Mouse (Mus musculus) 3T3-L1 (cell line): ENCODE measurements around the gene Ccdc8.

Source experiments
- DNase-seq: peaks from one replicate; pipeline ENCODE4 v3.0.0-alpha.2; 2015; ENCODE audit warnings: low read depth, low spot score

The Ccdc8 gene

GRCm38 (mm10) chr7:16976298-16976697 lies 16.2 kb upstream of the Ccdc8 start:
- no peak for DNase-seq

DNA sequence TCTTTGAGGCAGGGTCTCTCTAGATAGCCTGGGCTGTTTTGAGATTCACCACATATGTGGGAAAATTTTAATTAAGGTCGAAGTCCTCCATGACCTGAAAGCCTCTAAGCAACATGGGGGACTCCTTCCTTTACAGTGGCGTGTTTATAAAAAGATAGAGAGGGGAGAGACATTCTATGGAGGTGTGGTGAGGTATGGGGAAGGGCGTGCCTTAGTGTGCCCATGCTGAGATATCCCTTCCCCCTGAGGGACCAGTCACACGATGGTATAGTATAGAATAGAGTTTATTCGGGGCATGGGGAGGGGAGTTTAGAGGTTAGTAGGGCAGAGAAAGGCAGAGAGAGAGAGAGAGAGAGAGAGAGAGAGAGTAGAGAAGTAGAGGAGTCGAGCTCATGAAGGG lies 14.3 kb upstream of the Ccdc8 start:
- DNase-seq, result no peak

GRCm38 (mm10) chr7:16978593-16978992 lies 13.9 kb upstream of the Ccdc8 start:
- no peak for DNase-seq

DNA sequence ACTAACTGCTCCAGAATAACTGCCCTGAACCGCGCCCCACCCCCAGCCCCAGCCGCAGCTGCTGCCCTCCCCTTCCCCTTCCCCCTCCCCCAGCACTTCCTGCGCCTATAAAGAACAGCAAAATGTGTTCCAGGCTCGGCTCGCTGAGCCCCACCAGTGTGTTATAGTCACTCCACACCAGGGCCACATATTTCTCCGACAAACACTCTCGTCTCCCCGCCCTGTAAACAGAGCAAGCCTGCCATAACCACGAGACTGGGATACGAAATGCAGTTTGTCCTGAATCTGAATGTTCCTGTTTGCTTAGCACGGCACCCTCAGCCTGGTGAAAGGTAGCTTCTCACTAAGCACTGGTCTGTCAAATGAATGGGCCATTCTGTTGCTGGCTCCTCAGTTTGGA lies 12.2 kb upstream of the Ccdc8 start:
- peak; percentile 15 for DNase-seq

- DNase-seq, result no peak
Observed at GRCm38 (mm10) chr7:16982859-16983568, 9.5 kb upstream of the Ccdc8 start, which contains the start of gene Gm42372. Gm42372 (plus strand) TSS chr7:16983086.

DNA sequence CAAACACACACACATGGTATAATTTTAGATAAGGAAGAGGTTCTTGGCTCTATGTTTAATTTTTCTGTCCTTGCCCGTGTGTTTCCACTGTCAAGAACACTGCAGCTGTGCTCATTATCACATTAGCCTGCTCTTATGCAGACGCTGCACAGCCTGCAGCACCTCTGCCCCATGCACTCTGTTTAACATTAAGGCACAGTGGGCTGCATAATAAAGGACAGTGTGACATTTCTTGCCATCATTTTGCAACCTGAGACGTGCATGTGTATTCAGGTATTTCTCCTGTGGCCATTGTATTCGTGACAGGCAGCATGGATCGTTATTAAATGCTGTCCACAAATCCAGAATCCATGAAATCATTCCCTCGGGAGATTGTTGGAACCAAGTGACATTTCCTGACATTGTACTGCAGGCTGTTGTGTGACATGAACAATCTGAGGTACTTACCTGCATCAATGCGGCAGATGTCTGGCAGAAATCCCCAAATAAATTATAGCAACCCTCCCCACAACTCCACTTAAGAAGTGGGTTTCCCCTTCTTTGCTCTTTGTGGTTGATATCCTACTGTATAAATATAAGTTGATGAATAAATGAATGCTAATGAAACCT lies 4.9 kb upstream of the Ccdc8 start:
- DNase-seq, result no peak

DNA sequence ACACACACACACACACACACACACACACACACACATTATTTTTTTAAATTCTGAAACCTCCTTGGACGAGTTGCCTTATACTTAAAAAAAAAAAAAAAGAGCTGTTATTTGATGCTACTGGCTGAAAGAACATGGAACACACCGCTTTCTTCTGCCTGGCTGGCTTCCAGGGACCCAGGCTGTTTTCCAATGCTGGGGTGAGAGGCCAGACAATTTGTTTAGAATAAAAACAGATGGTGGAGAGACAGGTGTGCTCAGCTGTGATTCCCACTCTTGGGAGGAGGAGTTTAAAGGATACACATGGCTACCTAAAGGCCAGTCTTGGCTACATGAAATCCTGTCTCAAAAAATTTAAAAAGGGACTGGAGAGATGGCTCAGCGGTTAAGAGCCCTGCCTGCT lies 4.1 kb upstream of the Ccdc8 start:
- peak; percentile 15 for DNase-seq

- no peak for DNase-seq
Observed at GRCm38 (mm10) chr7:16990006-16990744, 2.3 kb upstream of the Ccdc8 start.

DNA sequence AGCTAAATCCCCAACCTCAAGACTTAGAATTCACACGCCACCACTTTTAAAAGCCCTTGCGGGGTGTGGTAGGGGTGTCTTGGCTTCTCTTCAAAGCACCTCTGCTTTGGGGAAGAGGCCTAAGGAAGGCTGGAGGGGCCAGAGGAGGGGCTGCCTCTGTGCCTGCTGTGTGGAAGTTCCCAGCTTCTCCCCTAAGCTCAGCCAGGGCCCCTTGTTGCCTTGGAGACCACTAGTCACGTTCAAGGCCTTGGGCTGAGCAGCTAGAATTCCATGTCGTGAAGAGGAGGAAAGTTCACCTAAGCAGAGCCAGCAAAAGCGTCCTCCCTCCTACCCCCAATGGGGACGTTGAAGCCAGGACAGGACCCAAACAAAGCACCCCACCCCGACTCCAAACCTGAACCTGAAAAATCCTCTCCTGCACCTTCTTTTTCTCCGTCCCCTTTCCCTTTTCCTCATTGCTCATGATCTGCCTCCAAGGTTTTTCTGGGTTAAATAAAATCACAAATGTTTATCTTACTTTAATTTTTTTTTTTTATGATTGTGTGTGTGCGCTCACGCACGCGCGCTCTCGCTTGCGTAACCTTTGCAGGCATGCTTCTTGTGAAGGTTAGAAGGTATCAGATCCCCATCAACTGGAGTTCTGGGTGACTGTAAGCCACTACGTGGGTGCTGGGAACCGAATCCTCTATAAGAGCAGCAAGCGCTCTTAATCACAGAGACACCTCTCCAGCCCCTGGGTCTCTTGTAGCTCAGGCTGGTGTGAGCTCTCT lies 642 bp upstream of the Ccdc8 start:
- DNase-seq, result no peak

- DNase-seq, result peak; percentile 27
Observed at GRCm38 (mm10) chr7:16993651-16994399, 1.3 kb downstream of the Ccdc8 start.

- DNase-seq, result no peak
Observed at GRCm38 (mm10) chr7:16994400-16994799, 1.9 kb downstream of the Ccdc8 start.

- no peak for DNase-seq
Observed at GRCm38 (mm10) chr7:16995345-16995744, 2.8 kb downstream of the Ccdc8 start.

DNA sequence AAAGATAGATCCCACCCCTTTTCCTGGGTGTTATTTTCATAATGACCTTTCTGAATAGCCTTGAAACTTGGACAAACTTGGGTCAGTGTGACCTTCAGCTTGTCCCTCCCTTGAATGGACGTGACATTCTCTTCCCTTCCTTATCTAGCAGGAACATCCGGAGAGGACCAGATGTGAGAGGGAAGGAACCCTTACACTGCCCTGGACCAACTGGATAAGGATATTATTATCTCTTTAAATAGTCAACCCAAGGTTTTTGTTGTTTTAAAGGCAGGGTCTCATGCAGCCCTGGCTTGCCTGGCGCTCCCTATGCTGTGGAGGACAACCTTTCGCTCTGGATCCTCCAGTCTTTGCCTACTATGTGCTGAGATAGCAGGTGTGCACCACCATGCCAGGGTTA lies 6.7 kb downstream of the Ccdc8 start:
- DNase-seq, result no peak

DNA sequence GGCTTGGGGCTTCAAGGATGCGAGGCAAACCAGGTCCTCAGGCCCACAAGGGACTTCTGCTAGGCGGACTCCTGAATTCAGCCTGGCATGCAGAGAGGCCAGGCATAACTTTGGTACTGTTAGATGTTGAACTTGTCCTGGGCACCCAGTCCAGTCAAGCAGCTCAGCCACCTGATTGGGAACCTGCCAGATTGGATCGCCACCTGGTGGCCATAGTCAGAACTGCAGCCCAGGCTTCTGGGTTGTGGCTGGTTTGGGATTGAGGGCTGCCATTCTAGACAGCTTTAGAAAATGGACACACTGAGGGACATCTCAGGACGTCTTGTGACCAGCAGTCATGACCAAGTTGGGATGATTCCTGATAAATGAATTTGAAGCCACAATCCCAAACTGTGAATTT lies 7.1 kb downstream of the Ccdc8 start:
- peak; percentile 76 for DNase-seq

DNA sequence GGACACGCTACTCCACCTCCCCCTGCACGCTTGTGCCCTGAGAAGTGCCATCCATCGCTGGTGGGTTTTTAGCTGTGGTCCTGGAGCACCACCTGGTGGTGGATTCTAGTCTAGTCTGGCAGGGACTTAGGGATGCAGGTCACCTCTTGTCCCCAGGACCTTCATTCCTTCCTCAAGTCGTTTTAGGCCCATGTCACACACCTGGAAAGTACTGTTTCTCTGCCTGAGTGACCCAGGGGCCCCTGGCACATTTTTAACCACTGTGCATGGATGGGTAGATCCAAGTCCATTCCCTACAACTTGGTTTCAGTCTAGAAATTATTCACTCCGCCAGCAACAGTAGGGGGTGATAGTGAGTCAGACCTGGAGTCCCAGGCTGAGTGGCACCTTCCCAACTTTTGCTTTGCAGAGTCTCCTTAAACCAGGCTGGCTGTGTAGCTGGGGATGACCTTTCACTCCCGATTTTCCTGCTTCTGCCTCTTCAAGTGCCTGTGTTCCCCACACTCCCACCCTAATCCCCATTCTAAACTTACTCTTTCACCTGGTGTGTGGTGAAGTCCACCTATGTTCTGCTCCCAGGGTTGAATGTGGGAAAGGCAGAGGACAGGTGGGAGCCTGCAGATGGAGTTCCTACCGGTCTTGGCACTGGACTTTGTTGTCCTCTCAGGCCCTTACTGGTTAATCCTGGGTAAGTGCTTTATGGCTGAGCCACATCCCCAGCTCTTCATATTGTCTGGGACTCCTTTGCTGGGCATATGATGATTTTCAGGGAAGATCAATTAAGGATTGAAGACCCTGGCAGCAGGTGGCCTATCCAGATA lies 10.1 kb downstream of the Ccdc8 start:
- DNase-seq, result peak; percentile 87

DNA sequence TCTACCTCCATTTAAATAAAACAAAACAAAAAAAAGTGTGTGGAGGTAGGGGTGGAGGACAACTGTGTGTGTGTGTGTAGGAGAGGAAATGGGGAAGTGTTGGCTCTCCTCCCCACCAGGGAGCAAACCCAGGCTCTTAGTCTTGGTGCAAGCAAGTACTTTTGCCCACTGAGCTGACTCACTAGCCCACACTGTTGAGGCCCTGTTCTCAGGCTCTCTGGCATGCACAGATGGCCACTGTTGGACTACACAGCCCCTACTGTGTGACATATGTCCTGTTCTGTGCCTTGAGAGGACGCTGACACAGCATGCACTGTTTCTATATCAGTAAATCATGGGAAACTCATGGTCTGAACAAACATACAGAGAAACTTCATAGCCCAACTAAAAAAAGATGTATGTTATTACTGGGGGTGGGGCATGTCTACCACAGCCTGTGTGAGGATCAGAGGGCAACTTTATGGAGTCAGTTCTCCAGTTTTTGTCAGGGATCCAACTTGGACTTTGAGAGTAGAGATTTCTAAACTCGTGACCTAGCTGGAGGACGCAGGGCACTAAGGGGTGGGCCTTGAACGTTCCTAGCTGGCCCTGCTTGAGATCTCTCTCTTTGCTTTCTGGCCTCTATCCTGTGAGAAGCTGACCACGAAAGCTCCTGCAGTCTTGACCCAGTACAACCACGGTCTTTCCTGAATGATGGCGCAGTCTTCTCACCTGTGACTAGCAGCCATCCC lies 10.9 kb downstream of the Ccdc8 start:
- no peak for DNase-seq

DNA sequence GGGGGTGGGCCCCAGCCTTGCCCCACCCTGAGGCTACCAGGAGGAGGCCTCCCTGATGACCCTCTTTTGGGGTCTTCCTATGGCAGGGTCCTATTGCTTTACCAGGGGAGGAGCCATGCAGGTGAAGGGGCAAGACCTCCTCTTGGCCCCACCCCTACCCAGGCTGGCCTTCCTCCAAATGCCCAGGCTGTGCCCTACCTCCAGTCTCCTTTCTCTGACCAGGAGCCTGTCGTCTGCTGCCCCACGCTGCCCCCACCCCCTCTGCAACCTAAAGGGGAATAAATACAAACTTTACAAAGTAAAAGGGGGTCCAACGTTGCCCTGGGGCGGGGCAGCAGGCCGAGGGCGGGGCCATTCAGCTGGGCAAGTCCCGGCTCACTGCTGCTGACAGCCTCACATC lies 12.2 kb downstream of the Ccdc8 start:
- no peak for DNase-seq

DNA sequence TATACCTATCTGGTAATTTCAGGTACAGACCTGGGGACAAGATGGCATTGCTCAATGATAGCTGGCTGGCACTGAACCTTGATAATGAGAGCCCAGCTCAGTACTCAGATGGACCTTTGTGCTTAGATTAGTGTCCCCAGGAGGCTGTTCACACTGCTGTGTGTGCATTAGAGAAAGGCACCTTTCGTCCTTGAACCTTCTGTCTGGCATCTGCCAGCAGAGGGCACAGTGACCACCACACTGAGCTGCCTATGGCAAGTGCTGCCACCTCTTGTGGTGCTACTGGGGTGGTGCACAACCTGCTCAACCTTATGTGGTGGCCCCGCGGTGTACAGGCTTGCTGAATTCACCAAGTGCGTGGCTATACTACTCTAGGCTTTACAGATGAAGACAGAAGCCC lies 14.8 kb downstream of the Ccdc8 start:
- DNase-seq, result peak; percentile 55

DNA sequence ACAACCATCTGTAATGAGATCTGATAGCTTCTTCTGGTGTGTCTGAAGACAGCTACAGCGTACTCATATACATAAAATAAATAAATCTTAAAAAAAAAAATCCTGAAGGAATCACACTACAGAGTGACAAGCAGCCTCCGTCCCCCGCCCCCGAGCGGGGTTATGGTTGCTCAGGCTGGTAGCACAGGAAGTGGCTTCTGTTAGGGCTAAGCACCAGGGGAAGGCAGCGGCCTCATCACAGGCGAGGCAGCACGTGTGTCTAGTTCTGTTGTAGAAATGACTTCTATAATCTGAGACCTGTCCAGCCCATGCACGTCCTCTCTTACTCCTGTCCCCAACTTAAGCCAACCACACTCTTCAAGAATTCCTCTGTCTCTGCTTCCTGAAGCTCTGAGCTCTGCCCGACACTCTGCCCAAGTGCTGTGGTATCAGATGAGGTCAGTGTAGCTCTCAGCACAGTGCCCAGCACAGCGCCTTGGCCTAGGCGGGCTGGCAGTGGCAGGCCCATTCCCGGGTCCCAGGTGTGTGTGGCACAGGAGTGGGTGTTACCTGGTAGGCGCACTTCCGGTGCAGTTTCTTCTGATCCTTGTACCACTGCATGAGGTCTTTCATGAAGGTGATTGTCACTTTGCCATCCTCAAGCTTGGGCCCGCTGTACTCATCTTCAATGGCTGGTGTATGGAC lies 17.0 kb downstream of the Ccdc8 start:
- DNase-seq, result no peak
